Mouse (Mus musculus) forelimb bud, embryonic 11.5 days (tissue): ENCODE results near the gene Aldh6a1.

Experiments
- DNase-seq: peaks from one replicate; pipeline ENCODE4 v3.0.0-alpha.2; 2012; ENCODE audit warnings: low read depth, low spot score

Gene Aldh6a1

DNA sequence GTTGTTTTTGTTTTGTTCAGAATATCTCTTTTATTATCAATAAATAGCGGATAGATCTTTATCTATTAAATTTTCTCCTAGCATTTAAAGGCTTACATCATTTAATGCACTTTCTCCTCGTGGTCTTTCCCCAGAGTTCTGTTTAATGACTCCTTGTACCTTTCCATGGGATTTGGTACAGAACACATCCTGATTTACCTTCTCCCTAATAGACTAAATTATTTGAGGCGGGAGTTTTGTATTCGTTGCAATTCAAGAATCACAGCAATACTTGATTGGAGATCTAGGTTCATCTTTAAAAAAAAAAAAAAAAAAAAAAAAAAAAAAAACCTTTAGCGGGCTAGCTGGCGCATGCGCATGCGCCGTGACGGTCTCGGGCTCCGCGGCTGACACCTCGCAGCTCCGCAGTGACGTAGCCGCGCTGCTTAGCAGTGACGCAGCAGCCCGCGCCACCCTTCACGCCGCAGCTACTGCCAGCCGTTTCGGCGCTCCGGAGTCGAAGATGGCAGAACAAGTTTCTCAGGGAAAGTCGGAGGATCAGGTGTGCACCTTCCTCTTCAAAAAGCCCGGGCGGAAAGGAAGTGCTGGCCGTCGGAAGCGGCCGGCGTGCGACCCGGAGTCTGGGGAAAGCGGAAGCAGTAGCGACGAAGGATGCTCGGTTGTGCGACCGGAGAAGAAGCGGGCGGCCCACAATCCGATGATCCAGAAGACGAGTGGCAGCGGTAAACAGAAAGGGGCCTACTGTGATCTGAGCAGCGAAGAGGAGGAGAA, 33.8 kb downstream of the Aldh6a1 start, which contains the start of gene Rnf113a2:
Rnf113a2 (plus strand) TSS at position 363 of the 771 bp plus-strand sequence.
- DNase-seq, result peak; percentile 90

- peak; percentile 83 for DNase-seq
Measured at GRCm38 (mm10) chr12:84408819-84409507, 41.8 kb downstream of the Aldh6a1 start, which contains the start of the genes Entpd5 and Bbof1. TSS of gene Entpd5 (minus strand) at chr12:84409029. TSS of gene Bbof1 (plus strand) at chr12:84409071.

- DNase-seq, result peak; percentile 5
Measured at GRCm38 (mm10) chr12:84407874-84408818, 42.7 kb downstream of the Aldh6a1 start.

- no peak for DNase-seq
Measured at GRCm38 (mm10) chr12:84407259-84407658, 43.5 kb downstream of the Aldh6a1 start.

GRCm38 (mm10) chr12:84404541-84404940, 46.3 kb downstream of the Aldh6a1 start:
- DNase-seq, result no peak

DNA sequence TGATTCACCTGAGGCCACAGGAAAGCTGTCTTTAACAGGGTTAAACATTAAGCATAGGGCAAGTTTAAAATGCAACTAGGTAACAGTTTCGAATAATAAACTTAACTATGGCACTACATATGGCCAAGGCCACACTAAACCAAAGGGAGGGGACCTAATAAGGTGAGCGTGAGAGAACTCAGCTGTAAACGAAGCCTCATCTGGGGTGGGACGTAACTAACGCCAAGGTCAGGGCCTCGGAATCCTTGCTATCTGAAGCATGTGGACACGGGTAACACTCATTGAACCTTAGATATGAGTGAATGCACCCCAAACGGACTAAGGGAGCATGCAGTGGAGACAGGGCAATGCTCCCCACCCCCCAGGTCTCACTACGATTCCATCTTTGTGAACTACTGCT, 47.9 kb downstream of the Aldh6a1 start:
- DNase-seq, result no peak

- no peak for DNase-seq
Measured at GRCm38 (mm10) chr12:84400653-84401052, 50.2 kb downstream of the Aldh6a1 start.

DNA sequence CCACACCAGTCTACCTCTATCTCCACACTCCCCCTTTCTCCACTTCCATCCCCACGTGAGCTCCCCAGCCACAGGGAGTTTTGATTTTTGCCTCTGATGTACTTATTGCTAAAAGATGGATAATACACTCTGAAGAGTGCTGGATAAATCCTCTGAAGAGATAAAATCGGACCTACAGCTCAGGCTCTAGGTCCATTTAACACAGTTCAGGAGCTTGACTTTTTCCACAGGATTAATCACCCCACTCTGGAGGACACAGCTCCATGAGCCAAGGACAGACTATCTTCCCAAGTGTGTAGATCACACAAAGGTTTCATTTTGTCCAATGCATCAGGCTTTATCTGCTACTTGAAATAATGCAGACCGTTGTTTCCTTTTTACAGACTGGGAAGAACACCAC, 50.7 kb downstream of the Aldh6a1 start:
- no peak for DNase-seq

- no peak for DNase-seq
Measured at GRCm38 (mm10) chr12:84399663-84400062, 51.1 kb downstream of the Aldh6a1 start.

- DNase-seq, result no peak
Measured at GRCm38 (mm10) chr12:84399135-84399534, 51.7 kb downstream of the Aldh6a1 start.

- DNase-seq, result no peak
Measured at GRCm38 (mm10) chr12:84398629-84399028, 52.2 kb downstream of the Aldh6a1 start.

DNA sequence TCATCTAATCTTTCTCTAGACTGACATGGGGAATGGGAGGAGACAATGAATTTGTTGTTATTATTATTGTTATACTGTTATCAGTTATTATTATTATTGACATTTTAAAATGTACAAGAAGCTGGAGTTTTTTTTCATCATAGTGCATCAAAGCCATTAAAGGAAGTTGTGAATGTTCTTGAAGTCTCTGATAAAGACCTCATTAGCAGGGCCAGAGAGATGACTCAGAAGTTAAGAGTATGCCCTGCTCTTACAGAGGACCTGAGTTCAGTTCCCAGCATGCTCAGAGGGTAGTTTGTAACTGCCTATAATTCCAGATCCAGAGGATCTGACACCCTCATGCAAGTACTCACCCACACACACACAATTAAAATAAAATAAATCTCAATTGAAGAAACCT, 53.1 kb downstream of the Aldh6a1 start:
- no peak for DNase-seq

DNA sequence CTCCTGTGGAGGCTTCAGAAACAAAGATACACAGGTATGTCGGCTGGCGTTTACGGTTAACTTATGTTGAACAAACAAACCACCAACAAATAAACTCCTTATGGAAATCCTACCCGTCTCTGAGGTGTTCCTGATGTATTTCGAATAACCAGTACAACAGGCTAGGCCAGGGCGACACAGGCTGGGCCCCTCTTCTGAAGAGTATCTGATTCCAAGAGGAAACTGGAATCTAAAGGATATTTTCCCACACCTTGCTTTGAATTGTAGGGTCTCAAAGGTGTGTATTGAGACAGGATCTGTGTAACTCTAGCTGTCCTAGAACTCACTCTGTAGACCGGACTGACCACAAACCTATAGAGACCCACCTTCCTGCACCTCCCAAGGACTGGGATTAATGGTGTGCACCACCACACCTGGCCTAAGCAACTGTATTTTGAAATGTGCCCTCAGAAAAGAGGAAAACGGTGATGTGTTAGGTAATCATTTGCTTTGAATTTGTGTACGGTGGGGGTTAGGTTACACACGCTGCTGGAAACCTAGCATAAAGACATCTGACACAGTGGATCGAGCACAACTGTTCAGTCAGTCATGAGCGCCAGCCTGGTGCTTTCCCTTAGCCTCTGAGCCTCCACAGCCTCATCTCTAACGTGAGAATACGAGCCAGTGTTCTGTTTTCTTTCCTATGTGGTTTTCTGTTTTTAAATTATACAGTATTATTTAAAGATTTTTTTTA, 53.7 kb downstream of the Aldh6a1 start:
- DNase-seq, result no peak

DNA sequence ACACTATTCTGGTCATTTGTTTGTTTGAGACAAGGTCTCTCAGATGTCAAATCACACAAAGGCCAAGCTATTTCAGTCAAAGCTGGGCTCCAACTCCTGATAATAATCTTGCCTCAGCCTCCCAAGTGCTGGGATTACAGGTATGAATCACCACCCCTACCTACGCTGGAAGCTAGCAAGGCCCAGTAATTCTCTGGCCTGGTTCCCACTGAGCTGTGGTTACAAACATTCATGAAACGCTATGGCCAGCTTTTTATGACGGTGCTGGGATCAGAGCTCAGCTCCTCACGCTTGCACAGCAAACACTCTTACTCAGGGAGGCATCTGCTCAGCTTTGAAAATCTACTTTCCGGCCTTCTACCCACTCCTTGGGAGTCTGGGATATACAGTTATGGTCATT, 57.0 kb downstream of the Aldh6a1 start:
- no peak for DNase-seq

DNA sequence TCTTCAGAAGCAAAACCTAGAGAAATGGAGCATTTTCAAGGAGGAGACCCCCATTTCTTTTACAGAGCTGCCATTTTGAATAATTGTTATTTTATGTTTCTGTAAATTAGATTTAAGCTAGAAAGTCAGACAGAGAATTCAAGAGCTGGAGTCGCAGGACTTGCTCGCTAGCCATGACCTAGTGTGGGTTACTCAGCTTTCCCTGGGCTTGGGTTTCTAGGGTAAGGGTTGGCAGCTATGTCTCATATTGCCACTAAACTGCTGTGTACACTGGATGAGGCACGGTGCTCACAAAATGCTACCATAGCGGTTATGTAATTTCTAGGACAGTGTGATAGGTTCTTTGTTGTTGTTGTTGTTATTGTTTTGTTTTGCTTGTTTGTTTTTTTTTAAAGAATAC, 58.1 kb downstream of the Aldh6a1 start:
- no peak for DNase-seq

- peak; percentile 26 for DNase-seq
Measured at GRCm38 (mm10) chr12:84390336-84390735, 60.5 kb downstream of the Aldh6a1 start.

DNA sequence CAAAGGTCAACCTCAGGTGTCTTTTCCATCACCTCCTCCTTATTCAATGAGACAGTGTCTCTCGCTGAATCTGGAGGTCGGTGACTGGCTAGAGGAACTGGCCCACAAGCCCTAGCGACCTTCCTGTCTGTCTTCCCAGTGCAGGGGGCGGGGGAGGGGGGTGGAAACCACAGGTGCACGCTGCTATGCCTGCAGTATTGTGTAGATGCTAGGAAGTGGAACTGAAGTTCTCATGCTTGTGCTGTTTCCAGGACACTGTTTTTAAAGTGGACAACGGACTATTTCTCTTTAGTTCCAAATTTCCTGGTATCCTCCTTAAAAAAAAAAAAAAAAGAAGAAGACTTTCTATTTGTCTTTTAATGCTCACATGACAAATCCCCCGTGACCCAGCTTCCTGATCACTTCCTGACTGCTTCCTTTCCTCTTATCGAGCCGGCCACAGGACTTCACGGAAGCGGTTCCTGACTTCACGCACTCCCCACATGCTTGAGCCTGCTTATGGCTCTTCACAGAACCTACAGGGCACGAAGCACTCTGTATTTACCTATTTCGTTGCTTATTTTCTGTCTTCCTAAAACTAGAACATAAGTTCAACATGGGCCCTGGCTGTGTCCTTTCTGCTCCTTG, 61.9 kb downstream of the Aldh6a1 start:
- DNase-seq, result no peak

- DNase-seq, result no peak
Measured at GRCm38 (mm10) chr12:84388097-84388496, 62.7 kb downstream of the Aldh6a1 start.

DNA sequence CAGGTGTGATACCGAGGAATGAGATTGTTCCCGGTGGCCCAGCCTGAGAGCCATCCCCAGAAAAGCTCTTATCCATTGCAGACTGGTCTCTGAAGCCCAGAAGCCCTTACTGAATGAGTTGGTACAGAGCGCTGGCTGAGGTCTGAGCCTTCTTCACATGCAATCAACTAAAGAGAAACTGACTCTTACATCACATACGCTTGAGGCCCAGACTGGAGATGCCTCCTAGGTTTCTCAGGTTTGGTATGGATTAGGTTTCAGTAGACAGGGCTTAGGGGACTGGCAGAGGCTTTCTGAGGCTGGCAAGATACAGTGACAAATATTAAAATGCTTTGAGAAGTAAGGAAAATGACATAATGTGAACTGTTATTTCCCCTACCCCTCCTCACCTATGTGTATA, 65.4 kb downstream of the Aldh6a1 start:
- no peak for DNase-seq

DNA sequence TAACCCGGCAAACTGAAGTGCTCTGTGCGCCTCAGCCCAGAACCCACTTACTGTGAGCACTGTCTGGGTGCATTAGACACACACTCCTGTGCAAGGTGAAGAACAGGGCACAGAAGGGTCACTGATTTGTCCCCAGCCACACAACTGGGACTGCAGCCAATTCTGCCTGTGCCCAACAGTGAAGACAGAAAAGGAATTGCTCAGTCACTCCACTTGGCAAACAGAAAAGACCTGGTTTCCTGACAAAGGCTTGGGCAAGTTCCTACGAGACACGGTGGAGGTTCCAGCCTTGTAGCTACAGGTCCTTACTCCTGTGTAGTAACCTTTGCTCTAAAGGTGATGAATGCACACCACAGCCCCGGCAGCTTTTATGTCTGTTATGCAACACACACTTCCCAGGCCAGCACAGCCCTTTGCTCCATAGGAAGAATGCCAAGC, 66.1 kb downstream of the Aldh6a1 start:
- DNase-seq, result no peak

DNA sequence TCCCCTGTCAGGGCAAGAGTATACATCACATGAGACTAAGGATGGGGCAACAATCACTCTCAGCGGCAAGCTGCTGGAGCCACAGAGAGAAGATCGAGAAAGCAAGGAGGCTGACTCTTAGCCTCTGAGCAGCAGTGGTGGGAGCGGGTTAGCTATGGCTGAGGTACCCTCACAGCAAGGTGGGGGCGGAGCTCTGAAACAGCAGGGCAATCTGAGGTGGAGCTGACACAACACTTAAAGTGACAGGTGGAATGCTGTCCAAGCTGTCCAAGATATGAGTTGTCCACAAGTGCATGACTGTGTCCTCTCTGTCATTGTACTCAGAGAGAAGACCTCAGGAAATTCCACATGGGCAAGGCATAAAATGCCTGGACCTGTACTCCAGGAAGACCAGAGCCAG, 68.4 kb downstream of the Aldh6a1 start:
- DNase-seq, result no peak
